Mouse (Mus musculus) testis, adult 2 months (tissue): Measurements from ENCODE around the gene Alg14. TPM values are rescaled to one million over a fixed set of nuclear protein-coding genes. Genes with fewer than 3 reads are reported as not detected.

Experiments
- H3K27ac ChIP-seq: fragments of 200-500 bp; 2 replicates; pipeline ENCODE4 v1.5.1; 2012; ENCODE audit warnings: low read depth, low read length; ENCODE audit not compliant: control insufficient read depth, insufficient read depth
- H3K27me3 ChIP-seq: fragments of 200-500 bp; 2 replicates; pipeline ENCODE4 v1.6.1; 2012; ENCODE audit warnings: mild to moderate bottlenecking, low read length, moderate library complexity; ENCODE audit not compliant: control insufficient read depth, insufficient read depth
- H3K36me3 ChIP-seq: fragments of 200-500 bp; 2 replicates; pipeline ENCODE4 v1.6.1; 2012; ENCODE audit warnings: mild to moderate bottlenecking, low read length; ENCODE audit not compliant: control insufficient read depth, insufficient read depth
- H3K4me1 ChIP-seq: fragments of 200-500 bp; 2 replicates; pipeline ENCODE4 v1.6.1; 2012; ENCODE audit warnings: low read length; ENCODE audit not compliant: control insufficient read depth, insufficient read depth
- H3K4me3 ChIP-seq: fragments of 200-500 bp; 2 replicates; pipeline ENCODE4 v1.5.1; 2012; ENCODE audit warnings: low read depth, mild to moderate bottlenecking, low read length, moderate library complexity, mixed read lengths; ENCODE audit not compliant: control insufficient read depth
- CTCF ChIP-seq: fragments of 200-500 bp; IDR thresholded peaks from 2 replicates; pipeline ENCODE4 v1.5.1; 2012; ENCODE audit warnings: low read depth, mild to moderate bottlenecking, inconsistent platforms, low read length, moderate library complexity; ENCODE audit not compliant: control insufficient read depth, insufficient read depth, insufficient replicate concordance
- POLR2A ChIP-seq: fragments of 200-500 bp; IDR thresholded peaks from 2 replicates; pipeline ENCODE4 v1.6.1; 2012; ENCODE audit warnings: low read depth, mild to moderate bottlenecking, inconsistent platforms, low read length, moderate library complexity; ENCODE audit not compliant: control insufficient read depth
- polyA plus RNA-seq: library from polyadenylated mRNA; depleted of rRNA; stranded (reverse); fragments of >200 nt; gene quantifications from 2 replicates; pipeline ENCODE4 v1.2.3, GENCODE M21; 2012

Gene Alg14
- polyA plus RNA-seq, 1 experiment: 3.3 TPM

DNA sequence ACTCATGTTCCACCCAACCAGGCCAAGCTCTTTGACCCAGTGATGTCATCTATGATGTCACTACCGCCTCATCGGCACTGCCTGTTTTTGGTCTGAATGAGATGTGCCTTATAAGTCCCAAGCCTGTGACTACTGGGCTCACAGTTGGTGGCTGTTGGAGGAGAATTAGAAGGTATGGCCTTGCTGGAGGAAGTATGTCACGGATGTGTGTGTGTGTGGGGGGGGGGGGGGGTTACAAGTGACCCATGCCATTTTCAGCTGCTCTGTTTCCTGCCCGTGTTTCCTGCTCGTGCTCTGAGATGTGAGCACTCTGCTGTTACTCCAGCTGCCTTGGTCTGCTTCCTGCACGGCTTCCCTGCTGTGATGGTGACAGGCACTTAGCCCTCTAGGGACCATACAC is 77.9 kb downstream of the Alg14 start:
- Histone ChIP-seq H3K4me3 (peak overlapping the region; percentile 1; the same call in 1 of the 2 replicates), H3K4me1 (peaks cover 3% of the 10 kb centered on the region), H3K36me3 (no peaks in the 10 kb centered on the region), H3K27ac (no peak overlapping the region), H3K27me3 (no peaks in the 10 kb centered on the region)
- TF ChIP-seq CTCF: no peak

GRCm38 (mm10) chr3:121370301-121370700 is 78.7 kb downstream of the Alg14 start:
- TF ChIP-seq CTCF (no peak), POLR2A (no peak)
- H3K27ac ChIP-seq: no peak overlapping the region

GRCm38 (mm10) chr3:121370830-121371526 is 79.4 kb downstream of the Alg14 start:
- H3K27ac ChIP-seq: no peak overlapping the region
- TF ChIP-seq CTCF: no peak
- TF ChIP-seq POLR2A: no peak
- H3K36me3 ChIP-seq: no peaks in the 10 kb centered on the region
- H3K4me3 ChIP-seq: no peak overlapping the region
- H3K27me3 ChIP-seq: no peaks in the 10 kb centered on the region
- peaks cover 3% of the 10 kb centered on the region for H3K4me1 ChIP-seq

More at GRCm38 (mm10) chr3:121370301-121370700, 78.7 kb downstream of the Alg14 start:
- peaks cover 3% of the 10 kb centered on the region for H3K4me1 ChIP-seq
- H3K36me3 ChIP-seq: no peaks in the 10 kb centered on the region
- no peaks in the 10 kb centered on the region for H3K27me3 ChIP-seq
- peak overlapping the region; percentile 1; the same call in 1 of the 2 replicates for H3K4me3 ChIP-seq

DNA sequence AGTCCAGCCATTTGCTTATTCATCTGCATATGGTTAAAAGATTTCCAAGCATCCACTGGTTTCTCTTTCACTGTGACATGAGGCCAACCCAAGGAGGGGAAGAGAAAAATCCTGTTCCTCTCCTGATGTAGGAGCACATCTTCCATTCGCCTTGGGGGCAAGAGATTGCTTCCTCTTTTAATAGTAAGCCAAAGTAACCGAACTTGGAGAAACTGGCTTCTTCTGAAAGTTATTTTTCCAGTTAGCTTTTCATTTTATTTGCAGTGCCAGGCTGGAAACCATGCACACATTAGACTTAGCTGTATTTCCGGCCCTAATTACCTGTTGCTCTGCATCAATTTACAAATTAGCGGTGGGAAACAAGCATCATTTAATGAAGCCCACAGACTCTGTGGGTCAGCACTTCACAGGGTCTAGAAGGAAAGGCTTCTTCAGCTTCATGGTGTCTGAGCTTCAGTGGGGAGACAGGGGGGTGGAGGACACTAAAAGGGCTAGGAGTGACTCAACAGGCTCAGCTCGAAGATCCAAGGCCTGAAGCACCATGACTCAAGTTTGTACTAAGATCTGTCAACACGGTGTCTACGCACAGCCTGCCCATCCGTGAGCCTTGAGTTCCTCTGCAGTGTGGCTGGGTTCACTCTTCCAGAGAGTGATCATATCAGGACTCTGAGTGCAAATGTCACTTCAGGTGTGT is 80.1 kb downstream of the Alg14 start:
- H3K27ac ChIP-seq: no peak overlapping the region
- H3K4me1 ChIP-seq: peaks cover 3% of the 10 kb centered on the region
- H3K27me3 ChIP-seq: no peaks in the 10 kb centered on the region
- no peak for TF ChIP-seq CTCF
- no peak for TF ChIP-seq POLR2A
- no peak overlapping the region for H3K4me3 ChIP-seq
- no peaks in the 10 kb centered on the region for H3K36me3 ChIP-seq

DNA sequence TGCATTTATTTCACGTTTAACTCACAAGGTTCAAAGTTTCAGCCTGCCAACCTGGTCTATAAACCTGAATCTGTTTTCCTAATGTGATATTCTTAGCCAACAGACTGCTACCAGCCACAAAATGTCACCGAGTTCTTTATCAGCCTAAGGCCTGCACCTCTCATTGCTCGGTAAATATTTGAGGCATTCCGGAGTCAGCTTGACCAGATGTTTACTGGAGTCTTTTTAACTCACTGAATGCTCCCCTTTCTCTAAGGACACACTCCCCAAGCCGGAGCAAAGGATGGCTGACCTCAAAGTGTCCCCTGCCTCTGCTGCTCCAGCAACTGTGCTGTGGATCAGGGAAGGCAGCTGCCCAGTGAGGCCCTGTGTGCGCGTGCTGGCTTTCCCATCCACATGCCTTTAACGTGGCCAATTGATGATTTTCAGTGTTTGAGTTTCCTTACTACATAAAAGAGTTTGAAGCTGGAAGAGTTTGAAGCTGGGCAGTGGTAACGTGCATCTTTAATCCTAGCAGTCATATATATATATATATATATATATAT is 82.4 kb downstream of the Alg14 start:
- Histone ChIP-seq H3K36me3 (no peaks in the 10 kb centered on the region), H3K27ac (no peak overlapping the region), H3K4me1 (peaks cover 3% of the 10 kb centered on the region), H3K27me3 (no peaks in the 10 kb centered on the region), H3K4me3 (no peak overlapping the region)
- TF ChIP-seq POLR2A (no peak), CTCF (no peak)

GRCm38 (mm10) chr3:121375541-121376129 is 84.1 kb downstream of the Alg14 start:
- no peak for TF ChIP-seq CTCF
- TF ChIP-seq POLR2A: no peak
- H3K27me3 ChIP-seq: no peaks in the 10 kb centered on the region
- H3K27ac ChIP-seq: no peak overlapping the region
- H3K36me3 ChIP-seq: no peaks in the 10 kb centered on the region
- no peak overlapping the region for H3K4me3 ChIP-seq
- H3K4me1 ChIP-seq: no peaks in the 10 kb centered on the region

GRCm38 (mm10) chr3:121378708-121379612 is 87.4 kb downstream of the Alg14 start:
- Histone ChIP-seq H3K4me1 (no peaks in the 10 kb centered on the region), H3K27me3 (no peaks in the 10 kb centered on the region), H3K36me3 (no peaks in the 10 kb centered on the region), H3K4me3 (no peak overlapping the region), H3K27ac (no peak overlapping the region)
- no peak for TF ChIP-seq POLR2A
- no peak for TF ChIP-seq CTCF
